Mouse (Mus musculus) monocyte, adult 2 months (primary cell): ENCODE results near the gene Vasp.

ENCODE experiments used
- DNase-seq, 2 experiments: peaks; one replicate each; pipeline ENCODE4 v3.0.0; 2022; ENCODE audit warnings: low spot score in 2 of 2, low read depth in 1 of 2

Gene Vasp

DNA sequence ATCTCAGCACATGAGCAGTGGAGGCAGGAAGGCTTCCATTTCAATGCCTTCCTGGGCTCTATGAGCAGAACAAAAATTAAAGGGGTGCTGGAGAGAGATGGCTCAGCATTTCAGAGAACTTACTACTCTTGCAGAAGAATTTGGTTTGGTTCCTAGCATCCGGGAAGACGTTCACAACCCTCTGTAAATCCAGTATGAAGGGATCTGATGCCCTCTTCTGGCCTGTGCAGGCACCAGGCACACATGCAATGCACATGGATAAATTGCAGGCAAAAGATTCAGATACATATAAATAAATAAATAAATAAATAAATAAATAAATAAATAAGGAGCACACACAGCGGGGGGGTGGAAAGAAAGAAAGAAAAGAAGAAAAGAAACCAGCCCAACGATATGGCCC, 4.6 kb upstream of the Vasp start:
- DNase-seq: no peak

- peak in 1 of 2 experiments; percentile 34 for DNase-seq
Observed at GRCm38 (mm10) chr7:19272173-19272764, 652 bp upstream of the Vasp start.

- DNase-seq: no peak
Observed at GRCm38 (mm10) chr7:19270509-19271237, 944 bp downstream of the Vasp start.

DNA sequence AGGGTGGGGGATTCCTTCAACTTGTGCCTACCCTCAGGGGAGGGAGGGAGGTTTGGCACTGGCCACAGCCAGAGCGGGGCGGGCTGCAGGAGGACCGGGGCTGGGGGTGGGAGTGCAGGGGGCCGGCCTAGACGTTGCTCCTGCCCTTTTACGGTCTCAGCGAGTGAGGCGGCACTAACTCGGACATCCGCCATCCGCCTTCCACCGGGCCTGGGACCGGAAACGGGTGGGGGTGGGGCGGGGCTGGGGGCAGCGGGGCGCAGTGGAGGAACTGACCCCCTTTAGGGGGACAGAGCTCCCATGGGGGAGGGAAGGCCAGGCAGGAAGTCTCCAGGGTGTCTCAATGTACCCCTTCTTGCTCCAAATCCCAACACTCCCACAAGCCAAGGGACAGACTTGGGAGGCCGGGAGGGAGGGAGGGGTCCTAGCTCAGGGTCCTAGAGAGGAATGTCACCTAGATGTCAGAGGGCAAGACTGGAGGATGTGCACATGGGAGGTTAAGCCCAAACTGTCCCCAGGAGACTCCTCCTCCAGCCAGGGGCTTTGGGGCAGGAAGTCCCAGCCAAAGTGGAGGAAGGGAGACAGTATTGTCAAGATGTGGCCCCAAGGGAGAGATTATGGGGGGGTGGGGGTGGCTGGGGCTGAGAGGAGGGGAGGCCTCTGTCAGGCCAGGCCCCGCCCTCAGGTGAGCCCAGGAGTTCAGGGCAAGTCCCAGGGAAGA, 1.7 kb downstream of the Vasp start:
- no peak for DNase-seq

DNA sequence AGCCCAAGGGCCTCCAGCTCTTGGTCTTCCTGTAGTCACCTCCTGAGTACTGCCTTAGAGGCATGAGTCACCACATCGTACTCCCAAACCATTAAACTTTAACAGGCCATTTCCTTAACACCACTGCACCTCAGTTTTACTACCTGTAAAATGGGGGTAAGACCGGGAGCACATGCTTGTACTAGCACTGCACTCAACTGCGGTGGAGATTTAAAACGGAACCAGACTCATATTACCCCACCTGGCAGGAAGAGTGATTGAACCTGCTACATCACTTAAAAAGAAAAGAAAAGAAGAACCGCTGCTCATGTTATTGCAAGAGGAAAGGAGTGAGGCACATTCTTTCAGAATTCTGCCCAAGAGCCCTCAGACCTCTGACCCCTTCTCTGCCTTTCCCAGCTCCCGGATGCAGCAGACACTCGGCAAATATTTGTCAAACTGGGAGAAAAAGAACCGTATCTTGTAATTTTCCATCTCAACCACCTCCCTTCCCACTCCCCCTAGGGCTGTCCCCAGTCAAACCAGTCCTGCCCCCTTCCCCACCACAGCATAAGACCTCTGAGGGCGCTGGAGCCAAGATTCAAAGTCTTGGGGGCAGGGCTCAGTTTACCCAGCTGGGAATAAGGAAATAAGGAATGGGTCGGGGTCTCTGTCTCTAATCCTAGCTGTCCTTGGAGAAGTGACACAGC, 2.5 kb downstream of the Vasp start:
- DNase-seq: no peak

GRCm38 (mm10) chr7:19267051-19267450, 4.6 kb downstream of the Vasp start:
- no peak for DNase-seq

DNA sequence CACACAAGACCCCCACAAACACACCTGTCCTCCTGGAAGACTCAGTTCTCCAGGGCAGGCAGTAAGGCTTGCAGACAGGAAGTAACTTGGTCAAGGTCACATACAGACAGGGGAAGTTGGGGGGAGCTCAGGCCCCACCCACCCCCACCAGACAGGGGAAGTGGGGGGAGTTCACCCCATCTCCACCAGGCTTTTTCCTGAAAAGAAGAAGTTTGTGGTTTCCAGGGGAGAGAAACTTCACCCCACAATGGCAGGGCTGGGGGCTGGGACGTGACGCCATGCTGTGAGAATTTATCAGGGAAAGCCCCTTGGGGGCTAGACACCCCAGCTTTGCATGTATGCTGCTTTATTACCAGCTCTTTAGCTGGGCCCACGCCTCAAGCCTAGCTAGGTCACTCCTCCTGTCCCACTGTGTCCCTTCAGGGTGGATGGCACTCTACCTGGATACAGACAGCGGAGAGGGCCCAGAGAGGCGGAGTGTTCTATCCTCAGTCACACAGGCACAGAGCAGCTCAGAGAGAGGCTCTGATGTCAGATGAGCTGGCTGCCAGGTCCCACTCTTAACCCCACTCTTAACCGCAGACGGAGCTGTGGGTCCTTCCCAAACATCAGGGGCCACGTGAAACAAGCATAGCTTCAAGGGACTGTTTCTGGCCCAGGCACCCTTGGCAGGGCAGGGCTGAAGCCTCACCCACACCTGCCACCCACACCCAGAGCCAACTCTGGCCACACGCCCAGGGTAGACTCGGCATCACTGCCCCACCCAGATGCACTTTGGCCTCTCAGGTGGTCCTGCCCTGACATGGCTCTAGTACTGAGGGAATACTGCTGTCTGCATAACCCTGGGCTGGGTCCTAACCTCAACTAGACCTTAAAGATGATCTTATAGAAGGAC, 5.4 kb downstream of the Vasp start:
- peak; percentile 55 to 76 for DNase-seq

DNA sequence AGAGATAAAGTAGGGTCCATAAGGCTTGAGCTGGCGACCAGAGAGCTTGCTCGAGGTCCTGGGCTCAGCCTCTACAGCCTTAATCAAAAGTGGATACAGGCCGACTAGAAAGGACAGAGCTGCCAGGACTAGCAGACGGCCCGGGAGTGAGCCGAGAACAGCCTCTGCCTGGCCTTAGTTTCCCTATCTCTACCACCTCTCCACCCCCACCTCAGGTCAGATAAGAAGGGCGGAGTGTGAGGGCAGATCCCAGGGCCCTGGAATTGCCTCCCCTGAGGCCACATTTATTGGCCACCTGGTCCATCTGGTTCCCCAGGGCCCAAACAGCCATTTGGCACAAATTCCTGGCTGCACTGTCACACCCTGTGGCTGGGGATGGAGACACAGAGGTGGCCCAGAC, 6.5 kb downstream of the Vasp start:
- DNase-seq: no peak

- DNase-seq: no peak
Observed at GRCm38 (mm10) chr7:19258336-19258735, 13.3 kb downstream of the Vasp start.

- DNase-seq: peak; percentile 51 to 62
Observed at GRCm38 (mm10) chr7:19257390-19258022, 14.1 kb downstream of the Vasp start.

DNA sequence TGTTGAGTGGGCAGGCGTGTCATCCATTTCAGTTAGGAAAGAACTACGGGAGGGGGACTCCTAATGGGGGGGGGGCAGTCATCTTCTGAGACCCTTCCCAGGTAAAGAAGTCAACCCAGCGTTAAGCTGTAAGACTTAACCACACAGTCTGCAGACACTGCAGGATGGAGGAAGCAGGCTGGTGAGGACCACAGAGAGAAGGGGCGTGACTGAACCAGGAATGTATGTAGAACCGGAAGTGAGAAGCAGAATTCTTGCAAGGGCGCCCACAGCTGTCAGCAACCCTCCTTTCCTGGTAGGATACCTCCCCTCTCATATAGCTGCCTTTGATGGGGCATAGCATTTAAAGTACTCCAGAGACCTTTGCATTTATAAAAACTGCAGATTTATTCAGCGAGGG, 15.1 kb downstream of the Vasp start:
- no peak for DNase-seq

DNA sequence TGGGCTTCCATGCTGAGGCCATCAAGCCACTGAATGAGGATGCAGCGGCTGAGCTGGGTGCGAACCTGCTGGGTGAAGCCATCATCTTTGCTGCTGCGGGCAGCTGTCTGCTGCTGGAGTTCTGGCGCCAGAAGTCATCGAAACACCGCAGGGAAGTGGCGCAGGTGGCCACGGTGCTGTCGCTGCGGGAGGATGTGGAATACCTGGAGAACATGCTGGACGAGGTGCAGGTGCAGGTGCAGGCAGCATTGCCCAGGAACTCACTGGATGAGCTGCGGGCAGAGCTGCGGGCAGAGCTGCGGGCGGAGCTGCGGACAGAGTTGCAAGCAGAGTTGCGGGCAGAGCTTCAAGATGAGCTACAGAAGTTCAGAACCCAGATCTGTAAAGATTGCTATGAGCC, 16.2 kb downstream of the Vasp start:
- DNase-seq: no peak

GRCm38 (mm10) chr7:19253437-19253836, 18.2 kb downstream of the Vasp start:
- DNase-seq: no peak

GRCm38 (mm10) chr7:19252078-19252477, 19.5 kb downstream of the Vasp start:
- no peak for DNase-seq

GRCm38 (mm10) chr7:19247511-19247910, 24.1 kb downstream of the Vasp start:
- DNase-seq: no peak

DNA sequence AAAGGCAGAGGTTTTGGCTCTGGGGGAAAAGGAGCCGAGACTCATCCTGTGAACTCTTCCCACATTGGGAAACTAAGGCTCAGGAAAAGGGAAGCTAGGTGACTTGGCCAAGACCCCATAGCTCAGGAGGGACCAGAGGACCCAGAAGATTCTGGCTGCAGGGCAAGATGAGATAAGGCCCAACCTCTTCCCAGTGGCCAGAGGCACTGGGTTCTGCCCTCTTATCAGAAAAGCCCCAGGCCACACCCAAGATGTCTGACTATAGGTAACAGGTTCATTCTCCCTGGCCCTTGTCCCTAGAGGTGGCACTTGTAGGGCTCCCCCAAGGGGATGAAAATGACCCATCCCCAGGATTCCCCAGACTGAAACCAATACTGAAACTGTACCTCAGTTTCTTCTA, 24.8 kb downstream of the Vasp start:
- no peak for DNase-seq

- DNase-seq: no peak
Observed at GRCm38 (mm10) chr7:19245083-19245482, 26.5 kb downstream of the Vasp start.

DNA sequence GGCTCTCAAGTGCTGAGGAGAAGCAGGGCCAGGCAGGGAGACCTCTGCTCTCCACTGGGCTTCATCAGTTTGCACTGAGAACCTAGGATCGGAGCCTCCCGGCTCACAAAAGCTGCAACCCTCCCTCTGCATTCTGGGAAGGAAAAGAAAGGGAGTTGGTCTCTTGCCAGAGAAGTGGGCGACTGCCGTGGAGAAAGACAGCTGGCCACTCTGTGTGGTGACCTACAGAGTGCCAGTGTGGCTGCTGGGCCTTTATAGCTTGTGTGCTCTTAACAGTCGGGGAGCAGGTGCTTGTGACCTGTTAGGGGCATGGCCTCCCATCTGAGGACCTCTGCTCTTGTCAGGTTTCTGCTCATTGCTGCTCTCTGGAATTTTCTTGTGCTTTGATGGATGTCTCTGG, 27.8 kb downstream of the Vasp start:
- no peak for DNase-seq

DNA sequence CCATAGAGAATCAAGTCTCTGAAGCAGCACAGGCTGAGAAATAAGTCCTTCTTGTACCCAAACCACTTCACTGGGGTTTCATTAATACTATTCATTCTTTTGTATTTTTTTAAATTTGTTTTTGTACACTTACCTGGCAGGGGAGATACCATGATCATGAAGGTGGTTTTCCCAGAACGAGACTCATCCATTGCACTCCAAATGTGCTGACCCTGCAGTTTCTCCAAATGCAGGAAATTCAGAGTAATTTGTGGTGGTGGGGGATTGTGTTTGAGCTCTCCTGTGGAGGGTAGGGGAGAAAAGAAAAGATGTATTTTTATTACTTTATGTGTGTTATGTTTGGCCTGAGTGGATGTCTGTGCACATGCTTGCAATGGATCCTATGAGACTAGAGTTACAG, 29.6 kb downstream of the Vasp start:
- no peak for DNase-seq

GRCm38 (mm10) chr7:19240905-19241463, 30.6 kb downstream of the Vasp start:
- DNase-seq: no peak
